Mouse (Mus musculus) heart, embryonic 14.5 days (tissue): ENCODE results near the gene Vmn1r76. TPM values are rescaled to one million over a fixed set of nuclear protein-coding genes. Genes with fewer than 3 reads are reported as not detected.

ENCODE experiments used
- ATAC-seq: fragments of 200-750 bp; cut with Nextera tagmentation; 2 replicates; pipeline ENCODE4 v1.8.0; 2017; ENCODE audit warnings: low read depth, moderate TSS enrichment; ENCODE audit not compliant: insufficient number of reproducible peaks, insufficient read depth, low FRiP score
- H3K27ac ChIP-seq, 2 experiments: fragments of 200-500 bp in 1 of 2; fragments of 300-500 bp in 1 of 2; sonication (generic) in 1 of 2; replicated peaks in 1 of 2; 2 replicates each; pipeline ENCODE4 v1.5.1; 2012 to 2014; ENCODE audit warnings: low read depth in 2 of 2, low read length in 2 of 2, control low read depth in 1 of 2, mild to moderate bottlenecking in 1 of 2, mixed read lengths in 1 of 2; ENCODE audit not compliant: control insufficient read depth in 1 of 2, insufficient read depth in 1 of 2
- H3K27me3 ChIP-seq: fragments of 300-500 bp; sonication (generic); 2 replicates; pipeline ENCODE4 v1.6.1; 2014; ENCODE audit warnings: mild to moderate bottlenecking, low read length, control low read depth; ENCODE audit not compliant: control insufficient read depth, insufficient read depth
- H3K36me3 ChIP-seq: fragments of 300-500 bp; sonication (generic); 2 replicates; pipeline ENCODE4 v1.6.1; 2014; ENCODE audit warnings: mild to moderate bottlenecking, control low read depth, low read length, mixed read lengths; ENCODE audit not compliant: control insufficient read depth, insufficient read depth
- H3K4me1 ChIP-seq, 2 experiments: fragments of 200-500 bp in 1 of 2; fragments of 300-500 bp in 1 of 2; sonication (generic) in 1 of 2; 2 replicates each; pipeline ENCODE4 v1.6.1; 2012 to 2014; ENCODE audit warnings: low read length in 2 of 2, control low read depth in 1 of 2, mixed read lengths in 1 of 2; ENCODE audit not compliant: control insufficient read depth in 2 of 2, insufficient read depth in 2 of 2
- H3K4me2 ChIP-seq: fragments of 300-500 bp; sonication (generic); 2 replicates; pipeline ENCODE4 v1.6.1; 2014; ENCODE audit warnings: mild to moderate bottlenecking, low read length
- H3K4me3 ChIP-seq, 2 experiments: fragments of 200-500 bp in 1 of 2; fragments of 300-500 bp in 1 of 2; sonication (generic) in 1 of 2; 2 replicates each; pipeline ENCODE4 v1.5.1; 2012 to 2014; ENCODE audit warnings: low read length in 2 of 2, mild to moderate bottlenecking in 2 of 2, control low read depth in 1 of 2, low read depth in 1 of 2, moderate library complexity in 1 of 2; ENCODE audit not compliant: control insufficient read depth in 1 of 2, insufficient read depth in 1 of 2
- H3K9ac ChIP-seq: fragments of 300-500 bp; sonication (generic); 2 replicates; pipeline ENCODE4 v1.6.1; 2014; ENCODE audit warnings: mild to moderate bottlenecking, low read length
- H3K9me3 ChIP-seq: fragments of 300-500 bp; sonication (generic); 2 replicates; pipeline ENCODE4 v1.6.1; 2016; ENCODE audit warnings: low read length, control low read depth; ENCODE audit not compliant: control insufficient read depth
- WGBS: fragments of 180-500 bp; shearing (Covaris S2); extraction: QIAGEN DNeasy Blood & Tissue Kit; methylation state at CpG from one replicate; pipeline ENCODE4 v1.1.7; 2014; 5-methylcytosine and 5-hydroxymethylcytosine counted together
- polyA plus RNA-seq: library from polyadenylated mRNA; unstranded; fragments of >200 nt; fragmentation: Nextera tagmentation; extraction: Ambion mirVana; gene quantifications from 2 replicates; pipeline ENCODE4 v1.2.1, GENCODE M21; 2014

Vmn1r76 gene
- not detected in 2 replicates for polyA plus RNA-seq

DNA sequence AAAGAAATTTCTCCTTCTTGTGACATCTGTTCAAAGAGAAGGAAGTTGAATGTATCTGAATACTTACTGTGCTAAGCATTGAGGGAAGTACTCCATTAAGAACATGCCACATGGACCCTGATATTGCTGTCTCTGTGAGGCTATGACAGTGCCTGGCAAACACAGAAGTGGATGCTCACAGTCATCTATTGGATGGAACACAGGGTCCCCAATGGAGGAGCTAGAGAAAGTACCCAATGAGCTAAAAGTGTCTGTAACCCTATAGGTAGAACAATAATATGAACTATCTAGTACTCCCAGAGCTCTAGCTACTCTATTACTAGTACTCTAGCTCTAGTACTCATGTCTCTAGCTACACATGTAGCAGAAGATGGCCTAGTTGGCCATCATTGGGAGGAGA lies at the start of gene Vmn1r76:
TSS of gene Vmn1r76 (minus strand) at position 101 of the 400 bp plus-strand sequence.
- H3K4me3 ChIP-seq = no peak within 1 kb of the TSS
- H3K27ac ChIP-seq = no peak within 1 kb of the TSS
- ATAC-seq = no peak
- H3K4me2 ChIP-seq = no peak within 1 kb of the TSS
- no peaks in the 10 kb centered on the region for H3K4me1 ChIP-seq
- H3K36me3 ChIP-seq = no peaks in the 10 kb centered on the region
- peaks cover 6% of the 10 kb centered on the region for H3K9me3 ChIP-seq
- no peaks in the 10 kb centered on the region for H3K27me3 ChIP-seq
- H3K9ac ChIP-seq = no peak within 1 kb of the TSS

DNA sequence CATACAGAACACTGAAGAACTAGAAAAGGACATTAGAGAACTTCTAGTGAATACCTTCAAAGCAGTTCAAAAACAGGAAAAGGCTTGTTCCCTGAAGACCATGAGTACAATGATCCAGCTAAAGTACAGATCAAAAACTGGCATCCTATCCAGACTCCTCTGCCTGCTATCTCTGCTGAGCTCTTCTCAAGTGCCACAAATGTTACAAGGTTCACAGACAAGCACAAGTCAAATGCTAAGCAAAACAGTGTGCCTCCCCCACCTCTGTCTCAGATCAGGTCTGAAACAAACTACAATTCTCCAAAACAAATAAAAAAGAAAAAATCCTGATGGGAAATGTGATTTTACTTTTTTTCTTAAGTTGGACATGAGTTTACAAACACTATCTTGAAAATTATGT lies 34.6 kb upstream of the Vmn1r76 start:
- no peak overlapping the region for H3K27ac ChIP-seq
- H3K4me3 ChIP-seq = no peak overlapping the region
- no peaks in the 10 kb centered on the region for H3K9me3 ChIP-seq
- no peak overlapping the region for H3K9ac ChIP-seq
- ATAC-seq = no peak
- no peaks in the 10 kb centered on the region for H3K4me1 ChIP-seq
- no peaks in the 10 kb centered on the region for H3K36me3 ChIP-seq
- no peak overlapping the region for H3K4me2 ChIP-seq
- no peaks in the 10 kb centered on the region for H3K27me3 ChIP-seq

DNA sequence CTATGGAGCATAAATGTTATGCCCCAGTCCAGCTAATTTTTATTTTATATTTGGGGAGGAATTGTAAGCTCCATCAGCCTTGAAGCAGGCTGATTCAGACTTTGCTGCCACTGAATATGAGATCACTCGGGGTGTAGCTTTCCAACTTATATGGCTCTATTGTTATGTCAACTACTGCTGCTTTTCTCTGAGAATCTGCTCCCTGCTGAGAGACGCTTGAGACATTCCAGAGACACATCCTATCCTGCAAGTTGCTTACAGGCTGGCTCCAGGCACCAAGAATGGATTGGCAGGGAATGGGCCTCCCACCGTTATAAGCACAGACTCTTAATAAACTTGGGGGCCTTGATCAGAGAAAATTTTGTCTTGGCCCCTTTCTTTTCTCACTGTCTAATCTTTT lies 10.0 kb upstream of the Vmn1r76 start:
- Histone ChIP-seq H3K9me3 (peaks cover 28% of the 10 kb centered on the region), H3K9ac (no peak overlapping the region), H3K27me3 (no peaks in the 10 kb centered on the region), H3K4me2 (no peak overlapping the region), H3K27ac (no peak overlapping the region), H3K4me3 (no peak overlapping the region), H3K4me1 (no peaks in the 10 kb centered on the region), H3K36me3 (no peaks in the 10 kb centered on the region)
- no peak for ATAC-seq
- 73% methylated on average over 3 of the region's 3 CpGs for WGBS

DNA sequence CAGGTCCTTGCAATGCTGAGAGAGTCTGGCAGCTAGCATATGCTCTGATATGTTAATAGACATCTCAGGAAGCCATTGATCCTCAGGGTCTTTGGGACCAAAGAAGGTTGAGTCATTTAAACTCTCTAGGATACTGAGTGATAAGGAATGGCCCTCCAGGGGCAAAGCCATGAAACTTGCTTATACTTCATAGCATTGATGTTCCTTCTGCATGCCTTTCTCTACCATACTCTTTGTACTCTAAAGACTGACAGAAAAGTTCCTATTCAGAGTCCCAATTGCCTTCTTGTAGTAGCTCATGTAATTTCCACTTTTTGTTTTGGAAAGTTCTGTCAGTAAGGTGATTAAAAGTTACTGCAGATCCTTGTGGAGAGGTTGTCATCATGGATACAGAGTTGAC lies 63.7 kb downstream of the Vmn1r76 start, which contains the start of gene Vmn1r75:
TSS of gene Vmn1r75 (plus strand) at position 301 of the 400 bp plus-strand sequence.
- Histone ChIP-seq H3K27me3 (no peaks in the 10 kb centered on the region), H3K27ac (no peak within 1 kb of the TSS), H3K36me3 (no peaks in the 10 kb centered on the region), H3K4me2 (no peak within 1 kb of the TSS), H3K9ac (no peak within 1 kb of the TSS), H3K4me1 (no peaks in the 10 kb centered on the region), H3K4me3 (no peak within 1 kb of the TSS), H3K9me3 (peaks cover 12% of the 10 kb centered on the region)
- no peak for ATAC-seq

Other genes with a start within 250 kb of the Vmn1r76 start
- not detected in 2 replicates for gene Vmn1r73, start 207.9 kb downstream of the Vmn1r76 start, polyA plus RNA-seq
- not detected in 2 replicates for gene Vmn1r74, start 104.2 kb downstream of the Vmn1r76 start, polyA plus RNA-seq
- gene Vmn1r75, start 63.6 kb downstream of the Vmn1r76 start, polyA plus RNA-seq = not detected in 2 replicates
- gene Vmn1r77, start 98.5 kb upstream of the Vmn1r76 start, polyA plus RNA-seq = not detected in 2 replicates
- gene Vmn1r78, start 212.0 kb upstream of the Vmn1r76 start, polyA plus RNA-seq = not detected in 2 replicates
- gene Vmn1r79, start 233.1 kb upstream of the Vmn1r76 start, polyA plus RNA-seq = not detected in 2 replicates